9 mouse cellular contexts compared by ENCODE assay signal in the genomic region with DNA sequence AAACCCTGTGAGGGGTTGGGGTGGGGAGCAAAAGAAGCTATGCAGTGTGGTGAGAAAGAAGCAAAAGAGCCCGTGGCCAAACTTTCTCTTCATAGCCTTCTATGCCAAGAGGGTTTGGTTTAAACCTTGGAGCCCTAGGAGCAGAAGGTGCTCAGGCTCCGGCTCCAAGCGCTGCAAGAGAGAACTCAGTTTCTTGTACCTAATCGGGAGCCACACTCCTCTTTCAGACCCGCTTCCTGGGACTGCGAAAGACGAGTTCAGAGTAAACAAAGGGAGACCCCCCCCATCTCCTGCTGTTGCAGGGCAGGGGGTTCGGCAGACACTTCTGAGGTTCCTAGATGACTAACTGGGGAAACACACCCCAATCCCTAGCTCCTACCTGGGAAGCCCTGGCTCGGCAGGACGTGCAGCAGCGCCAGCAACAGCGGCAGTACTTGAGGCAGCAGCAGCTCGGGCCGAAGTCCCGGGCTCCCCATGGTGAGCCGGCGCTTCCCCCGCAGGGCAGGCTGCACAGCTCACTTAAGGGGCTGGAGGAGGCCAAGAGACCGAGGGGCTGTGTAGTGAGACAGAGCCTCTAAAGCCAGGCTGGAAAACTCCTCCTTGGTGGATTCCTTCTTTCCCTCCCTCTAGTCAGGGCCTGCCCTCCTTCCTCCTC. TPM values are rescaled to one million over a fixed set of nuclear protein-coding genes. Genes with fewer than 3 reads are reported as not detected.
DNase-seq lines count a peak whose midpoint lies in the region; ATAC-seq and TF ChIP-seq lines count a peak whose summit lies in the region.
"Had no signal": no experiment of that assay in that cellular context is flagged by ENCODE, and none has a peak within 500 bp of the region (broad histone marks: within the 10 kb centered on the region; RNA-seq: fewer than 3 reads in every experiment).

A gene (minus strand): TSS at position 645 of the 655 bp plus-strand sequence.

- no peak for ATAC-seq in heart, embryonic 14.5 days (ENCODE audit: insufficient number of reproducible peaks, insufficient read depth, low FRiP score, low read depth)
- ATAC-seq in liver, embryonic 11.5 days (replicated peaks; ENCODE audit: low FRiP score), result no peak

- no peaks in the 10 kb centered on the region for H3K36me3 ChIP-seq in ES-E14 (ENCODE audit: control insufficient read depth, insufficient read depth, low read length, poor library complexity, severe bottlenecking)
- H3K36me3 ChIP-seq in heart, embryonic 14.5 days (ENCODE audit: control insufficient read depth, insufficient read depth, low read length), result no peaks in the 10 kb centered on the region
- no peaks in the 10 kb centered on the region for H3K36me3 ChIP-seq in liver, embryonic 11.5 days (ENCODE audit: control insufficient read depth, insufficient read depth, low read length)
- no peaks in the 10 kb centered on the region for H3K36me3 ChIP-seq in small intestine, adult 2 months (ENCODE audit: control insufficient read depth, insufficient read depth, low read length)

- H3K27ac ChIP-seq in ES-E14 (ENCODE audit: insufficient read depth, low read depth, low read length, poor library complexity, severe bottlenecking), result no peak within 1 kb of the TSS
- H3K27ac ChIP-seq in heart, embryonic 14.5 days (replicated peaks in 1 of 2; ENCODE audit: control insufficient read depth in 1 of 2, insufficient read depth in 1 of 2, low read depth in 2 of 2, low read length in 2 of 2), result no peak within 1 kb of the TSS
- no peak within 1 kb of the TSS for H3K27ac ChIP-seq in liver, embryonic 11.5 days (ENCODE audit: low read depth, low read length)
- H3K27ac ChIP-seq in small intestine, adult 2 months (ENCODE audit: insufficient read depth, low read depth, low read length), result no peak within 1 kb of the TSS; the same call in 1 of the 2 replicates

- no peak for TF ChIP-seq POLR2A in small intestine, adult 2 months (IDR thresholded peaks at IDR 0.05; ENCODE audit: low read depth, low read length)

- no peaks in the 10 kb centered on the region for H3K9me3 ChIP-seq in ES-E14 (ENCODE audit: control insufficient read depth, insufficient read depth, low read depth, low read length)
- H3K9me3 ChIP-seq in heart, embryonic 14.5 days (ENCODE audit: control insufficient read depth, low read length), result no peaks in the 10 kb centered on the region
- H3K9me3 ChIP-seq in liver, embryonic 11.5 days (ENCODE audit: control insufficient read depth, low read length), result no peaks in the 10 kb centered on the region

- peak within 1 kb of the TSS; percentile 70 for H3K4me2 ChIP-seq in heart, embryonic 14.5 days (ENCODE audit: low read length)
- peak within 1 kb of the TSS; percentile 46 for H3K4me2 ChIP-seq in liver, embryonic 11.5 days

- DNase-seq in cerebellum, postnatal 14 days, result peak; percentile 10 to 13
- no peak for DNase-seq in cerebellum, adult 8-10 months
- DNase-seq in ES-E14 (ENCODE audit: low read depth, low spot score), result no peak
- DNase-seq in liver, embryonic 11.5 days (ENCODE audit: low spot score), result no peak
- DNase-seq in frontal cortex, postnatal 14 days (ENCODE audit: low spot score in 2 of 2), result no peak
- no peak for DNase-seq in ovary, adult 18-20 months (ENCODE audit: low spot score)

- peak within 1 kb of the TSS; percentile 28 to 44; a peak in 3 of 4 replicates for H3K4me3 ChIP-seq in ES-E14 (ENCODE audit: insufficient read depth in 1 of 2, low read depth in 1 of 2, low read length in 2 of 2, poor library complexity in 1 of 2, severe bottlenecking in 1 of 2)
- H3K4me3 ChIP-seq in heart, embryonic 14.5 days (ENCODE audit: control insufficient read depth in 1 of 2, insufficient read depth in 1 of 2, low read depth in 1 of 2, low read length in 2 of 2), result peak within 1 kb of the TSS; percentile 34 to 43
- peak within 1 kb of the TSS; percentile 18; the same call in 1 of the 2 replicates for H3K4me3 ChIP-seq in liver, embryonic 11.5 days (ENCODE audit: low read depth, low read length)
- H3K4me3 ChIP-seq in small intestine, adult 2 months (ENCODE audit: low read depth, low read length), result peak within 1 kb of the TSS; percentile 51

- TF ChIP-seq CTCF in small intestine, adult 2 months (IDR thresholded peaks at IDR 0.05; ENCODE audit: extremely low read depth, insufficient read length, insufficient replicate concordance, low read depth, low read length), result no peak

- no peaks in the 10 kb centered on the region for H3K4me1 ChIP-seq in ES-E14 (ENCODE audit: control insufficient read depth in 2 of 2, insufficient read depth in 2 of 2, low read length in 2 of 2, poor library complexity in 1 of 2)
- peaks cover 0 to 2% of the 10 kb centered on the region in 2 experiments; a peak in 1 of 4 replicates for H3K4me1 ChIP-seq in heart, embryonic 14.5 days (ENCODE audit: control insufficient read depth in 2 of 2, insufficient read depth in 2 of 2, low read length in 2 of 2)
- H3K4me1 ChIP-seq in liver, embryonic 11.5 days (replicated peaks; ENCODE audit: control insufficient read depth, insufficient read depth, low read length), result no peaks in the 10 kb centered on the region
- no peaks in the 10 kb centered on the region for H3K4me1 ChIP-seq in small intestine, adult 2 months (ENCODE audit: control insufficient read depth, insufficient read depth, insufficient read length, low read length)

- WGBS in heart, embryonic 14.5 days, result 17% methylated on average over 19 of the region's 19 CpGs
- 20% methylated on average over 19 of the region's 19 CpGs for WGBS in liver, embryonic 11.5 days
- 20% methylated on average over 19 of the region's 19 CpGs for WGBS in small intestine, adult 2 months

- in situ Hi-C loops in ES-E14 (cut with MboI; ENCODE audit: low sequenced_read_pairs in 2 of 2, unreplicated experiment in 2 of 2), result no loop called here

- H3K9ac ChIP-seq in ES-E14 (ENCODE audit: insufficient read depth, low read depth, low read length, poor library complexity, severe bottlenecking), result no peak within 1 kb of the TSS
- H3K9ac ChIP-seq in heart, embryonic 14.5 days (ENCODE audit: low read length), result peak within 1 kb of the TSS; percentile 53
- H3K9ac ChIP-seq in liver, embryonic 11.5 days (ENCODE audit: low read depth, low read length), result no peak within 1 kb of the TSS

- H3K27me3 ChIP-seq in heart, embryonic 14.5 days (ENCODE audit: control insufficient read depth, insufficient read depth, low read length), result no peaks in the 10 kb centered on the region
- no peaks in the 10 kb centered on the region; the same call in 1 of the 2 replicates for H3K27me3 ChIP-seq in liver, embryonic 11.5 days (replicated peaks; ENCODE audit: control insufficient read depth, insufficient read depth, low read length)
- H3K27me3 ChIP-seq in small intestine, adult 2 months (ENCODE audit: control insufficient read depth, insufficient read depth, low read length), result no peaks in the 10 kb centered on the region

TF ChIP-seq in ES-E14, 5 proteins besides CTCF, POLR2A, EP300 and RAD21:
- TF ChIP-seq ZC3H11A (IDR thresholded peaks at IDR 0.05; ENCODE audit: borderline replicate concordance, low read depth, low read length), result no peak
- TF ChIP-seq MAFK (IDR thresholded peaks at IDR 0.05; ENCODE audit: insufficient read depth, low read depth, low read length), result no peak
- TF ChIP-seq HCFC1 (IDR thresholded peaks at IDR 0.05; ENCODE audit: borderline replicate concordance, insufficient read depth, low read length), result no peak
- no peak for TF ChIP-seq ZNF384 (IDR thresholded peaks at IDR 0.05; ENCODE audit: low read depth, low read length)
- no peak for TF ChIP-seq CHD2 (IDR thresholded peaks at IDR 0.05; ENCODE audit: low read depth, low read length)
TF ChIP-seq in ES-E14: peak in this region for 0.

RNA-seq across cellular contexts. Expression of the gene that starts here (rescaled TPM):
- total RNA-seq in ES-E14 (2012; rRNA removed), result 0.32 and 0.36 TPM in 2 replicates
- polyA plus RNA-seq in heart, embryonic 14.5 days (2014; fragmentation: Nextera tagmentation; extraction: Ambion mirVana), result 7.9 and 8.9 TPM in 2 replicates
- polyA plus RNA-seq in liver, embryonic 11.5 days (2014; fragmentation: Nextera tagmentation; extraction: Ambion mirVana), result 2.2 and 2.3 TPM in 2 replicates
- polyA plus RNA-seq in small intestine, adult 2 months (2012; rRNA removed), result 3.5 and 4.3 TPM in 2 replicates
- polyA plus RNA-seq: C2C12 had no signal

Comparison
In these comparisons a context has a peak if more than half of its experiments do, and no peak if none do; other contexts are left out.
1. DNase-seq: peak in cerebellum, postnatal 14 days (2 of 2); none in cerebellum, adult 8-10 months (single experiment), ES-E14 (single experiment), liver, embryonic 11.5 days (single experiment), frontal cortex, postnatal 14 days (0 of 2) and ovary, adult 18-20 months (single experiment).
2. Peak in every context shown above with its lines, with median percentiles within 50 percentile points of each other: H3K4me3 ChIP-seq.